Mouse (Mus musculus): ENCODE results near the gene Traf6.

DNA sequence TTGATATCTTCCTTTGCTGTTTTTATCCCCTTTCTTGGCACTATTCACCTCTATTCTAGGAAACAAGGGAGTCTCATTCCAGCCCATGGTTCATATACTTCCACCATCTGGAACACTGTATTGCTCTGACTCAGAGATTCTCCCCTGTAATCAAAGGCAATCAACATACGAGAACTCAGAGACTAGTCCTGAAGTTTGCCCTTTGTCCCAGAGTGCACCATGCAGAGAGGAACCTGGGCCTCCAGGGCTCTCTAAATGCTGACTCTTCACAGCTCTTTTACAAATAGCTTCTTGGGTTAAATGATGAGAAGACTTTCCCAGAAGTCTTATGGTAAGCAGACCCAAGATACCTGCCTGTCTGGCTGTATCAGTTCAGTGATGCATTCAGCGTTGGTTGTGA lies 17.7 kb upstream of the Traf6 start:
- TF ChIP-seq CTCF (IDR thresholded peaks at IDR 0.05; ENCODE audit: extremely low read depth, insufficient read depth, insufficient read length, insufficient replicate concordance) (no peak), POLR2A (IDR thresholded peaks at IDR 0.05; ENCODE audit: low read depth, low read length) (no peak)

Measured in spleen, adult 2 months (tissue).